Mouse (Mus musculus): Measurements from ENCODE around the gene Rad17. TPM values are rescaled to one million over a fixed set of nuclear protein-coding genes. Genes with fewer than 3 reads are reported as not detected.

Gene Rad17
- total RNA-seq, 2 experiments from 2014 or later: 13.0 to 13.3 TPM

DNA sequence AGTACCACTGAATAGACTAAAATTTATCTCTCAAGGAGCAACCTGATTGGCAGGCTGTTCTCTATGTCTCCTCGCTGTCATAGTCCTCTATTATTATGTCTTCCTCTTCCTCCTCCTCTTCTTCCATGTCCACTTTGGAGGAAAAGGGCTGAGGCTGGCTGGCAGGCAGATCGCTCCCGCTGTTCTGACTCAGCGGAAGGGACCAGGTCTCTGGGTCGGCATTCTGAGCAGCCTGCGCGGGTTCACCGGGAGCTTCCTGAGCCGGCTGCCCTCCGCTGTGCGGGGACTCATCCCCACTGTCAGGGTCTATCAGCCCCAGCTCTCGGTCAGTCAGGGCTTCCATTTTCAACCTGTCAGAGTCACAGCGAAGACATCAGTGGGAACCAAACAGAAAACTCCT, 33.3 kb downstream of the Rad17 start:
- intact Hi-C loops (cut with DNase I): loop anchor here (5.0 to 10.0 kb wide), 2 partner anchors 125 to 483 kb away; partner anchors contain the start of gene Gtf2h2
- DNase-seq (ENCODE audit: extremely low spot score in 1 of 2, low spot score in 2 of 2): no peak

DNA sequence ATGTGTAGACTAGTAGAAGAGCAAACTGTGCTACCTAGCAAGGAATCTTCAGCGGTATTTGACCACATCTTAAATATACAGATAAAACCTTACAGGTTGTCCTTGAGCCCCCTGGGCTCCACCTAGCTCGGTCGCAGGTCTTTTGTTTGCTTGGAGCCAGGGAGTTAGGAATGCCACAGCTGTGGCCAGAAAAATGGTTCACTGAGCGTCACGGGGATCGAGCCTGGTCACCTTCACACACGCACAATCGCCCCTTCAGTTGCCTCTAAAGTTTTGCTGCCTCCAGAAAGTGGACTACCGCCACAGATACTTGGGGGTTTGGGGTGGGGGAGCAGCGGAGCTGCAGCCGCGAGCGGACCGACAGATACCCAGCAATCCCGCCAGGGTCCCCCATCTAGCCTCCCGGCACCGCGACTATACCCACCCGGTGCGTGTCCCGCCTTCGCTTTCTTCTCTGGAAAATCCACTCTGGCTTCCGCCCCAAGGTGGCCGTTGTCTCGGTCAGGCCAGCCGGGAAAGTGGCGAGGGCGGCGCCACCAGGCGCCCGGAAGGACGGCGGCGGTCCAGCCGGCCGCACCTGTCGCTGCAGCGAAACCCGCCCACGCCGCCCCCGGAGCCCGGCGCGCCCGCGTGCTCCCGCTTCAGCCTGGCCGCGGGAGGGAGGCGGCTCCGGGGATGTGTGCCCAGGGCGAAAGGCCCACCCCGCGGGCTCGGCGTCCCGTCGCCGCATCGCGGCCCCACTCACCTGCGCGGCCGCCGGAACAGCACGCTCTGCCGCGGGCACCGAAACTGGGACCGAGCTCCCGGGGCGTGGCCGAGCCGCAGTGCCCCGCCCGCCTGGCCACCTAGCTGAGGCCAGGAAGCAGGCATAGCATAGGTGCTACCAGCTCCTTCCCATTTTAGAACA, 34.4 kb downstream of the Rad17 start, which contains the start of gene Marveld2:
Gene Marveld2, minus strand, starts transcription at position 791 of the 907 bp plus-strand sequence.
- intact Hi-C loops (cut with DNase I): loop anchor here (5.0 to 10.0 kb wide), 2 partner anchors 124 to 482 kb away; partner anchors contain the start of gene Gtf2h2

DNA sequence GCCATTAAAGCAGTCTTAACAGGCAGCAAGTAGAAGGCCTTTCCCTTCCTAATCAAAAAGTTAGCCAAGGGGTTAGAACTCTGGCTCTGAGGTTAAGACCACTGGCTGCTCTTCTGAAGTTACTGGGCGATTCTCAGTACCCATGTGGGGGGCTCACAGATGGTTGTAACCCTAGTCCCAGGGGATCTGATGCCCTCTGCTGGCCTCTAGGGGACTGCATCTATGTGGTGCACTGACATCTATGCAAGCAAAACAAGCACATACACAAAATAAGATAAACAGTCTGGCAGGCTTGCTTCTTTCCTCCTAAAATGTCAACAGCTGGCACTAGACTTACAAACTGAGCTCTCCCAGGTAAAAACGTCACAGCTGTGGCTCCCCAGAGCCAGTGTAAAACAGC, 37.9 kb downstream of the Rad17 start:
- DNase-seq (ENCODE audit: extremely low spot score in 1 of 2, low spot score in 2 of 2): no peak
- intact Hi-C loops (cut with DNase I): loop anchor here (10.0 kb wide), 1 partner anchor 478 kb away; no protein-coding TSS in a partner anchor

More for the DNA sequence above, 34.4 kb downstream of the Rad17 start, which contains the start of gene Marveld2:
- DNase-seq (ENCODE audit: extremely low spot score in 1 of 2, low spot score in 2 of 2): peak in 1 of 2 experiments; percentile 73

DNA sequence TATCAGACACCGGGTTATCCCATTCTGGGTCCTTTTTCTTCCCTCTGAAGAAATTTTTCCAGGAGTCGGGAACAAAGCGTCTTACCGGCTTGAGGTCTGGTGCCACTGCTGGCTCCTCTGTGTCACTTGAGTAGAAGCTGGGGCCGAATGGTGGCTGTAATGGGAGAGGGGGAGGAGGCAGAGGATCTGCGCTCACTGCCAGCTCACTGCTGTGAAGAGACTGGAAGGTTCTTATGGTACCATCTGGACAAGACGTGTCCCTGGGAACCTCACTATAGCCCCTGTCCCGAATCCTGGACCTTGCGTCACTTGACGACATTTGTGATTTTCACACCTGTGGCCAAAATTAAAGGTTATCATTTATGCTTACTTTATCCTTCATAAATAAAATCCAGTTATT, 38.6 kb downstream of the Rad17 start:
- DNase-seq (ENCODE audit: extremely low spot score in 1 of 2, low spot score in 2 of 2): no peak
- intact Hi-C loops (cut with DNase I): loop anchor here (10.0 kb wide), 1 partner anchor 477 kb away; no protein-coding TSS in a partner anchor

GRCm38 (mm10) chr13:100611266-100611665, 39.6 kb downstream of the Rad17 start:
- intact Hi-C loops (cut with DNase I): loop anchor here (10.0 kb wide), 1 partner anchor 476 kb away; no protein-coding TSS in a partner anchor
- DNase-seq (ENCODE audit: extremely low spot score in 1 of 2, low spot score in 2 of 2): no peak

- DNase-seq (ENCODE audit: extremely low spot score in 1 of 2, low spot score in 2 of 2): no peak
- intact Hi-C loops (cut with DNase I): no loop called here
These were observed 43.1 kb downstream of the Rad17 start for GRCm38 (mm10) chr13:100607756-100608155.

GRCm38 (mm10) chr13:100605845-100606244, 45.0 kb downstream of the Rad17 start:
- intact Hi-C loops (cut with DNase I): no loop called here
- DNase-seq (ENCODE audit: extremely low spot score in 1 of 2, low spot score in 2 of 2): no peak

DNA sequence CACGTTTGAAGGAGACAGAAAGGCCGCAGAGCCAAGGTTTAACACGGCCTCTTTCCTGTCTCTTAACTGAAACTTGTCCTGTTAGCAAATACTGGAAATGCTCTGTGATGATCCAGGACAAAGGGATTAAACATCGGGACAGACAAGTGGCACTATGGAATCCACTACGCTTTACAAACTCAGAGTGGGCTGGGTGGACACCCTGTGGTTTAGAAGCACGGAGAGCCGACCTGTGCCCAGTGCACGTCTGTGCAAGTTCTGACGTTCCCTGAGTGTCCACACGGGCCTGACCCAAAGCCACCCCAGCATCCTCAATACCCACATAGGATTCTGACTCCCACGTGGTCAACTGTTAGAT, 47.1 kb downstream of the Rad17 start:
- intact Hi-C loops (cut with DNase I): no loop called here
- DNase-seq (ENCODE audit: extremely low spot score in 1 of 2, low spot score in 2 of 2): no peak

GRCm38 (mm10) chr13:100603031-100603737, 47.7 kb downstream of the Rad17 start:
- intact Hi-C loops (cut with DNase I): no loop called here
- no peak for DNase-seq (ENCODE audit: extremely low spot score in 1 of 2, low spot score in 2 of 2)

DNA sequence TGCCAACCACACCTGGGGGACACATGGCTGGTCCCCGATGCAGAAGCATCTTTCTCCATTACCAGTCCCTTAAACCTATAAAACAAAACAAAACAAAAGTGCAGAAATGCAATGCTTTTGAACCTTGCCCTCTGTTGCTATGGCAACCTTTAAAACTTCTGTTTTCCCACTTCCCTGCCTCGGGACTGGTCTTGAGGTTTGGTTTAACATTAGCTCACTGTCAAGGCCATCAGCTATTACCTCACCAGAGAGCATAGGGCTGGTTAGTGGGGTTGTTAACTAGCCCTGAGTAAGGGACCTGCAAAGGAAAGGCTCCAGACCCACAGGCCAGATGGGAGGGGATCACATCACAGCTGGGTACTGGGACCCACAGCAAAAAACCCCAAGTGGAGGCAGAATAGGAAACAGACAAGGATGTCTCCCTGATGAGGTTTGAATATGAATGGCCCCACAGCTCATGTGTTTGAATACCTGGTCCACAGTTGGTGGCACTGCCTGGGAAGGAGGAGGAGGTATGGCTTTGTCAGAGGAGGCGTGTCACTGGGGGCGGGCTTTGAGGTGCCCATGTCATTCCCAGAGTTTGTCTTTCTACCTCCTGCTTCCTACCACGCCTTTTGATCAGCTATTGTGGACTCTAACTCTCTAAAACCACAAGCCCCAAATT, 48.5 kb downstream of the Rad17 start:
- intact Hi-C loops (cut with DNase I): no loop called here
- no peak for DNase-seq (ENCODE audit: extremely low spot score in 1 of 2, low spot score in 2 of 2)

- intact Hi-C loops (cut with DNase I): no loop called here
These were observed 49.8 kb downstream of the Rad17 start for GRCm38 (mm10) chr13:100601034-100601433.

GRCm38 (mm10) chr13:100600317-100600716, 50.5 kb downstream of the Rad17 start:
- DNase-seq (ENCODE audit: extremely low spot score in 1 of 2, low spot score in 2 of 2): peak in 1 of 2 experiments; percentile 43
- intact Hi-C loops (cut with DNase I): no loop called here

More at GRCm38 (mm10) chr13:100601034-100601433, 49.8 kb downstream of the Rad17 start:
- no peak for DNase-seq (ENCODE audit: extremely low spot score in 1 of 2, low spot score in 2 of 2)

DNA sequence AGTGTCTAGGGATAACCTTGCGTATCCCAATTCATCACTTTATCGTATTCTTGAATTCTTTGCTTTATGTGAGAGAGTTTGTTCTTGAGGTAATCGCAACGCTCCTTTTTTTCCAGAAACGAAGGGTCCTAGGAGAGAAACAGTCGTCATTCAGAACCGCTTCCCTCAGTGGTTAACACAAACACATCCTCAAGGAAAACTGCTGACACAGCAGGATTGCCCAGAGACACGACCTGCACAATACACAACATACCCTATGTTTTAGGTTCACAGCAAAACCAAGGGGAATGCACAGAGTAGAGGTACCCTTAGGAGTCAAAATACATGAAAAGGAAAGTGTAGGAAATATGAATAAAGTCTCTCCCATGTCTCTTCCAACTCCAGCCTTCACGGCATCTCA, 53.6 kb downstream of the Rad17 start:
- DNase-seq (ENCODE audit: extremely low spot score in 1 of 2, low spot score in 2 of 2): no peak
- intact Hi-C loops (cut with DNase I): no loop called here

GRCm38 (mm10) chr13:100595552-100595885, 55.3 kb downstream of the Rad17 start:
- no peak for DNase-seq (ENCODE audit: extremely low spot score in 1 of 2, low spot score in 2 of 2)
- intact Hi-C loops (cut with DNase I): no loop called here

DNA sequence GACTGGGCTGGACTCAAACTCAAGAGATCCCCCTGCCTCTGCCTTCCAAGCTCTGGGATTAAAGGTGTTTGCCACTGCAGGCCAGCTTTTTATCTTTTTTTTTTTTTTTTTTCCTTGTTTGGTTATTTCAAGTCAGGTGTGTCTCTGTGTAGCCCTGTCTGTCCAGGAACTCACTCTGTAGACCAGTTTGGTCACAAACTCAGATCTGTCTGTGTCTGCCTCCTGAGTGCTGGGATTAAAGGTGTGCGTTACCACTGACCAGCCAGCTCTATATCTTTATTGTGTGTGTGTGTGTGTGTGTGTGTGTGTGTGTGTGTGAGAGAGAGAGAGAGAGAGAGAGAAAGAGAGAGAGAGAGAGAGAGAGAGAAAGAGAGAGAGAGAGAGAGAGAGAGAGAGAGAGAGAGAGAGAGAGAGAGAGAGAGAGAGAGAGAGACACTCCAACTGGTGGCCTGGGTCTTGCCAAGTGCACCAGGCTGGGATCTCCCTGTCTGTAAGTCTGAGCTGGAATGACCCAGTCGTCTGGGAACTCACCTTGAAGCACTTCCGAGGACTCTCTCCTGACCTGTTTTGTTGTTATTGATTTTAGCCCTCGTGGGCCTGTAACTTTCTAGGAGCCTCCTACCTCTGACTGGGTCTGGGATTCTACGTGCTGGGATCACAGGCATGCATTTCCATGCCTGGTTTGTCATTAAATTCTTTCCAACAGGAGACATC, 55.9 kb downstream of the Rad17 start:
- intact Hi-C loops (cut with DNase I): no loop called here
- no peak for DNase-seq (ENCODE audit: extremely low spot score in 1 of 2, low spot score in 2 of 2)

DNA sequence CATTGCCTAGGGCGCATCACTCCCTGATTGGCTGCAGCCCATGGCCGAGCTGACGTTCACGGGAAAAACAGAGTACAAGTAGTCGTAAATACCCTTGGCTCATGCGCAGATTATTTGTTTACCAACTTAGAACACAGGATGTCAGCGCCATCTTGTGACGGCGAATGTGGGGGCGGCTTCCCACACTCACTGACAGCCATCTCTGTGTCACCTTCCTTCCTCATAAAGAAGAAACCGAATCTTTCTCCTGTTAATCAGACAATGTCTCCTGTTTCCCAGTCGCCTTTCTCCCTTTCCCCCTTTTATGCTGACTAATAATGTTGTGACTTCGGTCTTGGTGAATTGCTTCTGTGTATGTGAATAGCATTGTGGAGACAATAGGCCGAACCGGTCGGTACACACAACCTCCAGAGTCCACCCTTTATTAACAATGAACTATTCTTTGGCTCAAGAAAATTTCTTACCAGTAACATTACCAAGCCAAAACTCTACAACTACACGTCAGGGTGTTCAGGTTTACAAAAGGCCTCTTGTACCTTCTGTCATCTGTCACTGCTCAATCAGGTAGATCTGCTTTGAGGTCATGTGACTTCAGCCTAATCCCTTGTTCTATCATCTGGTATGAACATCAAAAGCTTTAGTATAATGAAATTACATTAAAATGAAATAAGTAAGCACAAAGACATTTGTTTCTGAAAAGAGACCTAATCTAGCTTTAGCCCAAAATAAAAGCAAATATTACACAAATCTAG, 56.6 kb downstream of the Rad17 start:
- intact Hi-C loops (cut with DNase I): no loop called here
- DNase-seq (ENCODE audit: extremely low spot score in 1 of 2, low spot score in 2 of 2): no peak

DNA sequence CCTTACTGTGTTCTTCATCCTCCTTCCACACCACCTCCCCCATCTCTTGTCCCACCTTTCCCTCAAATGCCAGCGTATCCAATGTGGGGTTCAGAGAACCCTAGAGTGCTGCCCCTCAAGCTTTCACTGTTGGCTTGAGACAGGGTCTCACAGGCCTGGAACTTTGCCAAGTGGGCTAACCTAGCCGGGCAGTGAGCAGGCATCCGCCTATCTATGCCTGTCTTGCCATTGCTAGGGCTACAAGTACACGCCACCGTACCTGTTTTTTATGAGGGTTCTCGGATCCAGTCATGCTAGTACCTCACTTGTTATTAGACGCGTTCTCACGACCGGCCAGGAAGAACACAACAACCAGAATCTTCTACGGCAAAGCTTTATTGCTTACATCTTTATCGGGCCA, 62.2 kb downstream of the Rad17 start:
- DNase-seq (ENCODE audit: extremely low spot score in 1 of 2, low spot score in 2 of 2): no peak
- intact Hi-C loops (cut with DNase I): no loop called here

GRCm38 (mm10) chr13:100582144-100582543, 68.7 kb downstream of the Rad17 start:
- DNase-seq (ENCODE audit: extremely low spot score in 1 of 2, low spot score in 2 of 2): no peak
- intact Hi-C loops (cut with DNase I): no loop called here
